Mouse (Mus musculus) kidney, adult 2 months (tissue): Measurements from ENCODE around the gene Adat1.

Experiments used
- CTCF ChIP-seq: fragments of 200-500 bp; conservative IDR thresholded peaks from 2 replicates; pipeline ENCODE4 v1.5.1; 2011; ENCODE audit warnings: low read depth, mild to moderate bottlenecking, control low read depth, low read length, moderate library complexity, mixed read lengths; ENCODE audit not compliant: insufficient read depth, insufficient read length
- POLR2A ChIP-seq: fragments of 200-500 bp; IDR thresholded peaks from one replicate; pipeline ENCODE4 v1.6.1; 2011; ENCODE audit warnings: low read depth, low read length, control low read depth

GRCm38 (mm10) chr8:111960591-111961321, 31.3 kb downstream of the Adat1 start:
- TF ChIP-seq CTCF (no peak), POLR2A (no peak)
